Mouse (Mus musculus) CD8-positive naive resting alpha-beta T cell, adult 57 days (primary cell): Measurements from ENCODE around the gene Cd300ld4. TPM values are rescaled to one million over a fixed set of nuclear protein-coding genes. Genes with fewer than 3 reads are reported as not detected.

Experiments
- total RNA-seq: library from RNA; stranded (reverse); gene quantifications from one replicate; pipeline ENCODE4 v1.2.4, GENCODE M21; 2023

Cd300ld4 gene
- not detected for total RNA-seq

DNA sequence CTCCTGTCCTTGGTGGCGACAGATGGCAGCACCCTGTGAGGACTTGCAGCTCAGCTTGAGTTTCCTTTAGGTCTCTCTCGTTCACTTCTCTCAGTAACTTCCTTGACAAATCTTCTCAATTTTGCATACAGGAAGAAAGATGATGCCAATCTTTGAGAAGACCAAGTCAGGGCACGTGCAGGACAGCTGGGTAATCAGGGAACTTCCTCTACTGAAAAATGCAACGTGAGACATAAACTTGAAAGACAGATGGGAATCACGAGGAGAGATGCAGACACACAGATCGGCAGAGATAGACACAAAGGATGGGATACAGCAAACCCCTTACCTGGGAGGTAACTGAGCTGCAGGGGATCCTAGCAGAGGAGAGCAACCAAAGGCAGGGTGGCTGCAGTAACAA is at the start of gene Cd300ld4:
Gene Cd300ld4 (minus strand): TSS at position 101 of the 400 bp plus-strand sequence.

GRCm38 (mm10) chr11:115062077-115062476 is 35.3 kb upstream of the Cd300ld4 start, which contains the start of gene Cd300e:
TSS of gene Cd300e (minus strand) at chr11:115062177.

DNA sequence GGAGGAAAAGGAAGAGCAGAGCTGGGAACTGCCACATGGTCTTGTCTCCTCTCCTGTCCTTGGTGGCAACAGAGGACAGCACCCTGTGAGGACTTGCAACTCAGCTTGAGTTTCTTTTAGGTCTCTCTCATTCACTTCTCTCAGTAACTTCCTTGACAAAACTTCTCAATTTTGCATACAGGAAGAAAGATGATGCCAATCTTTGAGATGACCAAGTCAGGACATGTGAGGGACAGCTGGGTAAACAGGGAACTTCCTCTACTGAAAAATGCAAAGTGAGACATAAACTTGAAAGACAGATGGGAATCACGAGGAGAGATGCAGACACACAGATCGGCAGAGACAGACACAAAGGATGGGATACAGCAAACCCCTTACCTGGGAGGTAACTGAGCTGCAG is 21.4 kb upstream of the Cd300ld4 start, which contains the start of gene Cd300ld3:
Gene Cd300ld3 (minus strand): TSS at position 151 of the 400 bp plus-strand sequence.

DNA sequence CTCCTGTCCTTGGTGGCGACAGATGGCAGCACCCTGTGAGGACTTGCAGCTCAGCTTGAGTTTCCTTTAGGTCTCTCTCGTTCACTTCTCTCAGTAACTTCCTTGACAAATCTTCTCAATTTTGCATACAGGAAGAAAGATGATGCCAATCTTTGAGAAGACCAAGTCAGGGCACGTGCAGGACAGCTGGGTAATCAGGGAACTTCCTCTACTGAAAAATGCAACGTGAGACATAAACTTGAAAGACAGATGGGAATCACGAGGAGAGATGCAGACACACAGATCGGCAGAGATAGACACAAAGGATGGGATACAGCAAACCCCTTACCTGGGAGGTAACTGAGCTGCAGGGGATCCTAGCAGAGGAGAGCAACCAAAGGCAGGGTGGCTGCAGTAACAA is 10.9 kb upstream of the Cd300ld4 start, which contains the start of gene Cd300ld5:
Gene Cd300ld5 (minus strand): TSS at position 101 of the 400 bp plus-strand sequence.

DNA sequence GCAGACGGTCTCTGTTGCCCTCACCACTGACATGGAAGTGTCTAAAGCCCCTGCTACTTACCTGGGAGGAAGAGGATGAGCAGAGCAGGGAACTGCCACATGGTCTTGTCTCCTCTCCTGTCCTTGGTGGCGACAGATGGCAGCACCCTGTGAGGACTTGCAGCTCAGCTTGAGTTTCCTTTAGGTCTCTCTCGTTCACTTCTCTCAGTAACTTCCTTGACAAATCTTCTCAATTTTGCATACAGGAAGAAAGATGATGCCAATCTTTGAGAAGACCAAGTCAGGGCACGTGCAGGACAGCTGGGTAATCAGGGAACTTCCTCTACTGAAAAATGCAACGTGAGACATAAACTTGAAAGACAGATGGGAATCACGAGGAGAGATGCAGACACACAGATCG is 10.7 kb downstream of the Cd300ld4 start, which contains the start of gene Cd300ld2:
Gene Cd300ld2 (minus strand): TSS at position 101 of the 400 bp plus-strand sequence.

DNA sequence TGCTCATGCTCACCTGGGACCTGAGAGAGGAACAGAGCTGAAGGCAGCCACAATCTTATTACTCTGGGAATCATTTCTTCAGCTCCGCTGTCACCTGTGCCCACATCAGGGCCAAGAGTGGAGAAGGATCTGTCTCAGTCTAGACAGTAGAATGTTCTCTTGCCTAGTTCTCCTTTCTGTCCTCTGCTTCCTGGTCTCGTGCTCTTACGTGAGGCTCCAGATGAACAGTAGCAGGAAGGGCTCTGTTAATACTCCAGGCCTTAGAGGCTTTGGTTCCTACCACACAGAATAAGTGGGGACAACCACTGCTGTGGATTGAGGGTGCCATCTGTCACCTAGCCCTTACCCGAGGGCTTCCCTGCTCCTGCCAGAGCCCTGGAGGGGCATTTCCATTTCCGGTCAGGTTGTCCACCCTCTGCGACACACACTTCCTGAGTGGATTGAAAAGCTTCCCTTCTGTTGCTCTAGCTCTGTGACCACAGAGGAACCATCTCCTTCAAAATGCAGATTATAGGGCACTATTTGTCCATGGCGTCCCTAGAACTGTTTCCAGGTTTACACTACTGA is 25.3 kb downstream of the Cd300ld4 start, which contains the start of gene Cd300c2:
Gene Cd300c2 (minus strand): TSS at position 407 of the 567 bp plus-strand sequence.

DNA sequence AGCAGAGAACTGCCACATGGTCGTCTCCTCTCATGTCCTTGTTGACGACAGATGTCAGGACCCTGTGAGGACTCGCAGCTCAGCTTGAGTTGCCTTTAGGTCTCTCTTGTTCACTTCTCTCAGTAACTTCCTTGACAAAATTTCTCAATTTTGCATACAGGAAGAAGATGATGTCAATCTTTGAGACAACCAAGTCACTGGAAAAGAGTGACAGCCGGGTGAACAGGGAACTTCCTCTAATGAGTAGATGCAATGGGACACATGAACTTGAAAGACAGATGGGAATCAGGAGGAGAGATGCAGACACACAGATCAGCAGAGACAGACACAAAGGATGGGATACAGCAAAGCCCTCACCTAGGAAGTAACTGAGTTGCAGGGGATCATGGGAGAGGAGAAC is 37.0 kb downstream of the Cd300ld4 start, which contains the start of gene Cd300ld:
Gene Cd300ld (minus strand): TSS at position 130 of the 400 bp plus-strand sequence.

Other genes with a start within 250 kb of the Cd300ld4 start
- not detected for gene Btbd17, start 231.1 kb downstream of the Cd300ld4 start, total RNA-seq
- not detected for gene Gpr142, start 228.1 kb downstream of the Cd300ld4 start, total RNA-seq
- gene Gprc5c, start 175.9 kb downstream of the Cd300ld4 start, total RNA-seq, result not detected
- gene Cd300a, start 137.0 kb downstream of the Cd300ld4 start, total RNA-seq, result 1.2 TPM
- 1.5 TPM for gene Cd300lb, start 92.6 kb downstream of the Cd300ld4 start, total RNA-seq
- not detected for gene Cd300c, start 57.9 kb downstream of the Cd300ld4 start, total RNA-seq
- gene Cd300ld, start 37.1 kb downstream of the Cd300ld4 start, total RNA-seq, result 0.46 TPM
- 0.89 TPM for gene Cd300c2, start 25.1 kb downstream of the Cd300ld4 start, total RNA-seq
- gene Cd300ld2, start 10.8 kb downstream of the Cd300ld4 start, total RNA-seq, result not detected
- not detected for gene Cd300ld5, start 10.8 kb upstream of the Cd300ld4 start, total RNA-seq
- not detected for gene Cd300ld3, start 21.4 kb upstream of the Cd300ld4 start, total RNA-seq
- gene Cd300e, start 35.2 kb upstream of the Cd300ld4 start, total RNA-seq, result 0.55 TPM
- 40.1 TPM for gene Rab37, start 64.4 kb upstream of the Cd300ld4 start, total RNA-seq
- gene Cd300lf, start 107.0 kb upstream of the Cd300ld4 start, total RNA-seq, result 1.9 TPM
- gene Slc9a3r1, start 136.3 kb upstream of the Cd300ld4 start, total RNA-seq, result 190 TPM
- gene Tmem104, start 160.5 kb upstream of the Cd300ld4 start, total RNA-seq, result 14.4 TPM
- gene Nat9, start 160.8 kb upstream of the Cd300ld4 start, total RNA-seq, result 6.6 TPM
- gene Grin2c, start 240.2 kb upstream of the Cd300ld4 start, total RNA-seq, result not detected